Mouse (Mus musculus): ENCODE measurements around the gene Hoxa11.

Gene Hoxa11

DNA sequence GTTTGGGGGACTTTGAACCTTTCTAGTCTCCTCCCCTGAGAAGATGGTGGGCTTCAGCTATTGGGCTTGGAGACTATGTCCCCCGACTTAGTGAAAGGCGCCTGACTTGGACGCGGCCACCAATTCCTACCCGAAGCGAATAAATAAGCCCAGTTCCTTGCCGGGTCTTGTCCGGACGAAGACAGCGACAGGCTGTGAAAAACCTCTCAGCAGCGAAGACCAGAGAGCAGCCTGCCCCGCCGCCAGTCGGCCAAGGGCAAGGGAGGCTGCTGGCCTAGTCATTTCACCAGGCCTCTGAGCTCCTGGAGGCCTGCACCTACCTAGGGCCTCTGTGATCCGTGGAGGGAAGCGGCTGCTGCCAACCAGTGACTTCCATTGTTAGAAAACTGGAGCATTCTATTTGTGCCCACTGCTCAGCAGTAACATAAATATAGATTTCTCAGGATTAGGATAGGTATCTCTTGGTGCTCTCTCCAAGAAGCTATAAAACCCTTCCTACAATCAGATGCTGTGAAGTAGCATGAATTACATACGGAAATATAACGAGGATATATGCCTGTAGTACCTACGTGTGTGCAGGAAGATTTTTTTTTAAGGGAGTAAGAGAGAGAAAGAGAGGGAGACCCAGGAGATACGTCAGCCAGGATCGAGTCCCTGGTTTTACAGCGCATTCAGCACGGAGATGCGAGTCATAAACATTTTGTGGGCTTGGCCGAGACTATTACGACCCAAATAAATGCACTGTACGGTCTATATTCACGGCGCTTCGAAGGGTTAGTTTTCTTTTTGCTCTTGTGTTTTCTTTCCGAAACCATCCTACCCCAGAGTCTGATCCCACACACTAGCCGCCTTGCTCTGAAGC is 25.4 kb downstream of the Hoxa11 start:
- peak; percentile 28 for DNase-seq (ENCODE audit: low read depth)

DNA sequence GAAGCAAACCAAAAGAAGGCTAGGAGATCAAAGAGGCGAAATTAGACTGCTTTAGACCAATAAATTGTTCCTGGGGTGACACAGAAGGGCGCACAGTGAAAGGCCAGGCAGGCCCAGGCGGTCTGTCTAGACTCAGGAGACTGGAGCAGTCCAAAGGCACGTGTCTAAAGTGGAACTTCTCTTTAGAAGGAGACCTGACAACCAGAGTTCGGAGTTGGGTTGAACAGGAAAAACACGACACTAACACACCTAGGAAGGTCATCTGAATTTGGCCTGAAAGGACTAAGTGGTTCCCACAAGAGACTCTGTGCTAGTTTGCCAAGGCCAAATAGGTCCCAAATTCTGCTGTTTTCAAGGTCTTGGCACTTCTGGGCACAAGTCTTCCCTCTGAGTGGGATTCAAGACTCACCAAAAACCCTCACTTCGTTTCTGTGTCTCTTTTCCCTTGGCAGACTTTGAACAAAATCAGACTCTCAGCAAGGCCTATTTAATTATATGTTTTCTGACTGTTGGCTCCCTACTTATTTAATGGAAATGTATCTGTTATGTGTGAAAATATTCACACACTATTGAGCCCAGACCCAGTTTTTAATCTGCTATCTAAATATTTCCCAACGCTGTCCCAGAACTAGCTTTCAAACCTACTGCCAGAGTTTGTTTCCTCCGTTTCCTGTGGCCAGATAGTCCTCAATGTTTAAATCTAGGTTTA is 26.2 kb downstream of the Hoxa11 start:
- DNase-seq (ENCODE audit: low read depth): peak; percentile 20

DNA sequence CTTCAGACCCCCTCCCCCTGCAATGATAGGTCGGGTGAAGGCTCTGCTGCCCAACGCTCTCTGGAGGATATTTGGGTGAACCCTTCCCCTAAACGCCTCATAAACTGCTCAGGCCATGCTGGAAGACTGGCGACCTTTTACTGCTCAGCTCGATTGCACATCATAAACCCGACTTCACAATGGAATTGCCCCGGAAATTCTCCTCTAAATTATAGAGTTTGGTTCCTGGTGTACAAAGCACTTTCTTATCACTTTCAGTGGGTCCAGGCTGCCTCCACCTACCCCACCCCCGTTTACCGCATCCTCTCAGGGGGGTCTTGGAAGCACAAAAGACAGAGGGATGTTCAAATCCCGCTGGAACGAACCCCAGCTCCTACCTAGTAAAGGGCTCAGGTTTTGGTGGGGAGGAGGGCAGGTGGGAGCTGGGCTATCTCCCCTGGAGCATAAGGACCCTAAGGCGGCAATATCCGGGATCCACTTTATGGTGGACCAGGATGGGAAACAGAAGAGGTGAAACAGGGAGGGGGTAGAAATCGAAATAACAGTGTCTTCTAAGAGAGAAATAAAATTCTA is 26.9 kb downstream of the Hoxa11 start:
- DNase-seq (ENCODE audit: low read depth): peak; percentile 8

DNA sequence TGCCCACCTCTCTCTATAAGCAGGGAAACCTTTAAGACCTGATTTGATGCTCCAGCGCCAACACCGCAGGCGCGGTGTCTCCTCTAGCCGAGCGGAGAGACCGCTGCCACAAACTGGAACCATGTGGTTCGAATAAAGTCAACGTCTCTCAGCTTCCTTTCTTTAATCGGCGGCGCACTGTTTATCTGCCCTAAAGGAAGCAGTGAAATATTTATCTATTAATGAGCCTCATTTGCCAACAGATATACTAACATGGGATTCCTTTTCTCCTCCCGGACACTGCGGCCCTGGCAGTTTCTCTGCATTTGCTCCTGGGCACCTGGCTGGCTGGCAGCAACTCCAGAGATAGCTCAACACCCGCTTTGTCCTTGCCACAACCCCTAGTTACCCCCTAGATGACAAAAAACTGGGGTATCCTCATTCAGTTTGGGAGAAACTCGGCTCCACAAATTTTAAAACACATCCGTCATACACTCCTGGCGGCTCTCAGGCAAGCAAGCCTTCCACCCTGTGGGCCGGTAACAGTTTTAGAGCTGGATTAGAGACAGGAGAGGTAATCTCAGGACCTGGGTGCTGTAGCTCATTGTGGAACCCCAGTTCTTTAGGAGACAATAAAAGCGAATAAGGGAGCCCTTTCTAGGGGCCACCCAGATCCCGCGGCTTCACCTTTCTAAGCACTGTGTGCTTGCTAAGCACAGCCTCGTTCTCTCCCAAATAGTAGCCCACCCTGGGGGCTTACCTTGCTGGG is 27.5 kb downstream of the Hoxa11 start:
- peak; percentile 17 for DNase-seq (ENCODE audit: low read depth)

DNA sequence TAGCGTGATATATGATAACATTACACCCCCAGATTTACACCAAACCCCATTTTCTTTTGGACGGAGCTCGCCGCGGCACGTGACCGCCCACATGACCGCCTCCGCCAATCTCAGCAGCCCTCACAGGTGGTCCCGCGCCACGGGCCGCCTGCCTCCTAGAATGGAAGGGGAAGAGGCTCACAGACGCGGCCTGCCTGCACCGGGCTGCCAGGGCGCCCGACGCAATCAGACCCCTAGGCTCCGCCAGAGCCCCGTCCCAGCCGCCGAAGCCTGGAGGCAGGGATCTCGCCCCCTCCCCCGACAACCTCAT is 28.2 kb downstream of the Hoxa11 start:
- DNase-seq (ENCODE audit: low read depth): peak; percentile 56

DNA sequence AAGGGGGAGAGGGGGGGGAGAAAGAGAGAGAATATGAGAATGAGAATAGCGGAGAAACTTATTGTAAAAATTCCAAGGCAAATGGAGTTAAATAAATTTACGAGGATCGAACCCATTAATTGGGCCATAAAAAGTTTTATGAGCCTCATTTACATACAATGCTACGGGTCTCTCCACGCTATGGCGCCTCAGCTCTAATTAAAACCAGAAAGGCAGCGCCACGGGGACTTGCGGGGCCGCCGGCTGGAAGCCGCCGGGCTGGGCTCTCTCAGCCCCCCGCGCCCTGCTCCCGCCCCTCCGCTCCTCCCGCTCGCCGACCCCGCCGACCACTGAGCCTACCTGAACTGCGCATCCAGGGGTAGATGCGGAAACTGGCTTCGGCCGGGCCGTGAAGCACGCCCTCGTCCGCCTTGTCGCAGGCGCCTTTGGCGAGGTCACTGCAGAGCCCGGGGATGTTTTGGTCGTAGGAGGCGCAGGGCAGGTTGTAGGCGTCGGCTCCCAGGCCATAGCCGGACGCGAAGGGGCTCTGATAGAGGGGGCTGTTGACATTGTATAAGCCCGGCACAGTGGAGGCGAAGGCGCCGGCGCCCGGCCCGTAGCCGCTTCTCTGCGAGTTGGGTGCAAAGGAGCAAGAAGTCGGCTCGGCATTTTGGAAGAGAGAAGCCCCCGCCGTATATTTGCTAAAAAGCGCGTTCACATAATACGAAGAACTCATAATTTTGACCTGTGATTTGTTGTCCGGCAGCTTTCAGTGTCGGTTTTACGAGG is 28.7 kb downstream of the Hoxa11 start:
- no peak for DNase-seq (ENCODE audit: low read depth)

DNA sequence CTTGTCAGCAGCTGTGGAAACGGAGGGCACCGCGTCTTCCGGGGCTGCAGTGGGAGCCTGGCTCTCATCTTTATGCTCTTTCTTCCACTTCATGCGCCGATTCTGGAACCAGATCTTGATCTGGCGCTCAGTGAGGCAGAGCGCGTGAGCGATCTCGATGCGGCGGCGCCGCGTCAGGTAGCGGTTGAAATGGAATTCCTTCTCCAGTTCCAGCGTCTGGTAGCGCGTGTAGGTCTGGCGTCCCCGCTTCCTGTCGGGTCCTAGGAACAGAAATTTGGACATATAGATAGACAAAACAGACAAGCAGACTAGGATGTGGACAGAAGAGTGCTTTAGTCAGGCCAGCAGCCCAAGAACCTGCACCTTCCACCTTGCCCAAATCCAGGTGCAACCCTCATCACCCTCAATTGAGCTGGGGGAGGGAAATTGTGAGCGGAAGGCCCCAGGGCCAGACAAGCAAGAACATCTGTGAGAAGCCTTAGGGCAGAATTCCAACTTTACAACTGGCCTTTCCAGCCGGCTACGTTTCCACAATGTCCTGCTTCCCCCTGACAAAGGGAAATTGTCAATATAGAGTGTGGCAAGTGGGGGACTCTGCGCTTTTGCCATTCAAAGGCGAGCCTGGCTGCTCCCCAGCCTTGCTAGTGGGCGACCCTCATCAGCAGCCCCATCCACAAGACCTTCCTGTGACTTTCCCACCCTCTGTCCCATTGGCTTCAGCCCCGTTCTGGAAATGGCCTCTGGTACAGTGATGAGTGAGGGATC is 29.7 kb downstream of the Hoxa11 start:
- DNase-seq (ENCODE audit: low read depth): peak; percentile 15

DNA sequence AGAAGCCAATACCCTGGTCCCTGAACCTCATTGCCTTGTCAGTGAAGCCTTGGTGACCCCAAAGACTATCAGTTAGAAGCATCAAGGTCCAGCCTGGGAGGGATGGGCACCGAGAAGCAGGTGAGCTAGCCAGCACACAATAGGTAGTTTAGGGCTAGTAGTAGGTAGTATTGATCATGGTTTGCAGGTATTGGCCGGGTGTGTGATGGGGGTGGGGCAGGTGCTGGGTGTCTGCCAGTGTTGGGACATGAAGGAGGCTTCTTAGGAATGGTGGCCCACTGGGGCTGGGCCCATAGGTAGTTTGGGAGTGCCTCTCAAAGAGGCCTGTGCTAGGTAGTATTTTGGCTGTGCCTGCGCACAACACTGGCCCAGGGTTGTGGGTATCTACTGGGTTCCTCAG is 30.5 kb downstream of the Hoxa11 start:
- DNase-seq (ENCODE audit: low read depth): peak; percentile 6

DNA sequence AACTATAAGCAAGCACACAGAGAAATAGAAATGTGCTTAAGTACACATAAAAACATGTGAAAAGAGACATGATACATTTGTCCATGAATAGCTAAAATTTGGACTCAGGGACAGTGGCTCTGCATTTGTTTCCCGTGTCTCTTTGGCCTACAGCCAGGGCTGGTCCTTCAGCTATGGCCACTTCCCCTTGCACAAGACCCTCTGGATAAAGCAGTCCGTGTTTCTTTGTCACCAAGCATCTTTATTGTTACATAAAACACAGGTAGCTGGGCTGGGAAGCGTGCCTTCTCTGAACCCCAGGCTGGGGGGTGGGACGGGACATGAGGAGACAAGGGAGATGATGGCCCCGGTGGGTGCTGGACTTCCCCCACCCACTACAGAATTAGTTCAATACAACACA is 31.3 kb downstream of the Hoxa11 start:
- DNase-seq (ENCODE audit: low read depth): no peak

DNA sequence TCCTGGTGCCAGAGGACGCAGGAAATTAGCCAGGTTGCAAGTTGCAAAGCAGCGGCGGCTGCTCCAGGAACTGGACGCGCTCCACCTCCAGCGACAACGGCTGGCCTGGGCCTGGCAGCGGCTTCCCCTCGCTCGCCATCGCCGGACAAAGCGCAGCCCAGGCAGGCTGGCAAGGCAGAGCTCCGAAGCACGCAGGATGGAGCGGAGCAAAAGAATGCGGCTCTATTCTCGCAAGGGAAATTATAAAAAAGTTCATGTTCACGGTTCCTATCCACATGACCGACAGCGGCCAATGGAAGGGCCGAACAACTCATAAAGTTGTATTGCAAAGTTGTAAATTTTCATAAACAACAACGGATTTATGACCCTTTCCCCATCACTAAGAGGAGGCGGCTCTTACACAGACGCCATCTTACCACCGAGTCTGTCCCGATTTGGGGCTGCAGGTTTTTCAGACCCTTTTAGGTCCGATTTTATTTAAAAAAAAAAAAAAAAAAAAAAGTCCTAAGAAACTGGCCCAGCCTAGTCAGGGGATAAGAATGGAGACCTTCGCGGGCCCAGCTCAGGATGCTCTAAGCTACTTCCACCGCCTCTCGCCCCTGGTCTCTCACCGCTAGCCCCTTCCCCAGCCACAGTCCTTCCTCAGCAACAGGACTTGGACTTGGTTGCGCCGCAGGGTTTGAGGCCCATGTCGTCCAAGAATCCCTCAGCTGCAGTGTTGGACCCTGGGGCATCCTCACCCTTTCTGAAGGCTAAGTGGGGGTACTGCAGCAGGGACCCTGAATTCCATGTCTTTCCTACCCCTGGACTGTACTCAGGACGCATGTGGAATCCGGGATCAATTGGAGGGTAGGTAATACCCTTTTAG is 32.3 kb downstream of the Hoxa11 start, which contains the start of the genes Hoxa3 and Gm28308:
TSS of gene Hoxa3 (minus strand) at position 218 of the 868 bp plus-strand sequence.
TSS of gene Gm28308 (minus strand) at position 221 of the 868 bp plus-strand sequence.
- no peak for DNase-seq (ENCODE audit: low read depth)

DNA sequence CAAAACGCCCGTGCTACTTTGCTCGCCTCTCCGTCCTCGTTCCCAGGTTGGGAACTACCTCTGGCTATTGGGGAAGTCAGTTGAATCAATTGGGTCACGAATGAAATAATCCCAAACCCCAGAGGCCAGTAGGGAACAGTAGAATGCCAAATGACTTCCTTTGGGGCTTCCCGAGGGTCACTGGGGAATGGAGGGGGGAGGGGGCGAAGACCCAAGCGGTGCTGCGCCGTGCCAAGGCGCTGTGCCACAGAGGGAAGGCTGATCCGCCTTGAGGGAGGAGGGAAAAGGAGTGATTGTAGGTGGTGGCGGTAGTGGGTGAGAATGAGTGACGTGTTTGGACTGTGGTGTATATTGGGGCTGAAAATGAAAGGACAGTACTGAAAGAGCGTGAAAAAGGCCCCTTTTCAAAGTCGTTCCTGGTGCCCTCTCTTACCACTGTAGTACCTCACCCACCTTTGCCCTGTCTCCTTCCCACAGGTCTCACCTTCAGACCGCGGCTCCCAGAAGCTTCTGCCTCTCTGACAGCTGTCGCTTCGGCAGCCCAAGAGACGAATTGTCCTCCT is 33.0 kb downstream of the Hoxa11 start:
- peak; percentile 55 for DNase-seq (ENCODE audit: low read depth)

DNA sequence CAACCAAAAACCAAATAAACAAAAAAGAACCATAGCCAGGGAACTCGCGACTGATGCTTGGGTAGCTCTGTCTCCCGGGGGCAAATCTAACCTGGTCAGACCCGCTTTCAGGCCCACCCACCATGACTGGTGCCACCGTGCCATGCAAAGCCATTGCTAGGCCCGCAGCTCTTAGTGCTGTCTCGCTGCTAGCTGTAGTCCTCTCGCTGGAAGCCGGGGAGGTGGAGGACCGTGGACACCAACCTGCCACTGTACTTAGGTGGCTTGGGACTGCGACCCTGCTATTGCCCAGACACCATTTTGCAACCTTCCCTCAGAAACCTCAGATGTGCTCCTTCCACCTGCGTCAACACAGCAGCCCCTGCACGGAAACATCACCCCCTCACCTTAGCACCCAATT is 33.6 kb downstream of the Hoxa11 start:
- DNase-seq (ENCODE audit: low read depth): peak; percentile 35

DNA sequence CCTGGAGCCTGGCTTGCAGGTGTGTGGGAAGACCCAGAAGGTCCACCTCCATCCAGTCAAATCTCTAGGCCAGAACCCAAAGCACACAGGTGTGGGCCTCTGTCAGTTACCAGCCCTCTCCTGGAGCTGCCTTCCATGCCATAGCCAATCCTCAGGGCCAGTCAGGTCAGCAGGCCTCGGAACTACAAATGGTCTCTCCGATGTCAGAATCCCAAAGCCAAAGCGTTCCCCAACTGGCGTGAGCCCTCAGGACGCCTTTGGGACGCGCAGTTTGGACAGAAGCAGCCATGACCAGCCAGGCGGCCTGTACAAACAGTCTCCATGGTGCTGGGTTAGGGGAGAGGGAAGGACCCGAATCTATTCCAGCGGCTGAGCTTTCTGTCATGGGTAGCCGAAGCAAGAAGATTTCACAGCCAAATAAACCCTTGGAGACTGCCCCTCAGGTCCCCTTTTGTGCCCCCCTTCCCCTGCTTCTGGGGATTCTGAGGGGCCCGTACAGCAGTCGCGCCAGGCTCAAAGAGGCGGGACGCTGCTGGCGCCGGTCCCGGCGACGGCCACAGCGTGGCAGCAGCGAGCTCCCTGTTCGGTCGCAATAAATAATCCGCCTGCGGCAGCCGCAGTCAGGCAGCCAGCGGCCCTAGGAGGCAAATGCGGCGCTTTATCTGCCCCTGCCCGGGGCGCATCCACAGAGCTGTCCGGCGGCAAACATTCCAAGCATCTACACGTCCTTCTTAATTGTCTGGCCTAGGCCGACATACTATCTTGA is 34.3 kb downstream of the Hoxa11 start:
- peak; percentile 75 for DNase-seq (ENCODE audit: low read depth)

DNA sequence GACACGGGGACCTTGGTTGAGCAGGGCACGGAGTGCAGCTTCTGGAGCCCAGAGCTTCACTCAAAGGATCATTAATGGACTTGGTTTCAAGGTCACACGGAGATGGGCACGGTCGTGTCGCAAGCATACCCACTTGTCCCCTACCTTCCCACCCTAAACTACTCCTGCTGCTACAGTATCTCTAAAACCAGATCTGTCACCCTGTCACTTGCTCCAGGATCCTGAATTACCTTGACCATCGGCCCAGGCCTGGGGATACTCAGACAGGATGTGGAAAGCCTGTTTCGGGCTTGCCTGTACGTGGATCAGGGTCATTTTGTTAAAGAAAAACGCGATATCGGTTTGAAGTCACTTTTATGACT is 35.9 kb downstream of the Hoxa11 start:
- no peak for DNase-seq (ENCODE audit: low read depth)

DNA sequence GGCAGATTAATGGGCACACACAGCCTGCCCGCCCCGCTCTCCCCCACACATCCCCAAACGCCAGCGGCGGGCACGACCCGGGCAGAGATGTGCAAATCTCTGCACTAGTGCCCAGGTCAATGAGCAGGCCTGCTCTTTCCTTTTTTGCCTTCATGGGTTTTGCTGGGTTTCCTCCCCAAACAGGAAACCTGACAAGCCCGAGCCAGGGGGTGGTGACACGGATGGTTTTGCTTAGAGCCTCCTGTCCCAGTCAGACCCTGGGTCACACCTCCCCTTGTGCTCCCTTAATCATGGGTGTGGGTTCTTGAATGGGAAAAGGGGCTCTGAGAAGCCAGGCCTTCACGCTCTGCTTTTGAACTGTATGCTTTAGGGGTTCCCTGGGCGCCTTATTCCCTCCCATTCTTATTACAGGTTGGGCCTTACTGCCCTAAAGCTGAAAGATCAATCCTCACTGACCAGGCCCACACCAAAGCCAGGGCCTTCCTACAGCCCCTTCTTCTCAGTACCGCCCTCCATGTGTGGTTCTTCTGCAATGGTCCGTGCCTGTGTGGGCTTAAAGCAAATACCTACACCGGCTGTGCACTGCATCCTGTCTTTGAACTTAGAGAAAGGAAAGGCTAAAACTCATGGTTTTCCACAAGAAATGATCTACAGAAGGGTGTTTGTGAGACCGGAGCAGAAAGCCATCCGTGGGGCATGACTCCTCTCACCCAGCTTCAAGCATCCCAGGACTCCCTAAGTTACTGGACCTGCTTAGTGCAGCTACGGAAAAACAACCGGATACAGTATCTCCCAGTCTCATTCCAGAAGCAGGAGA is 36.5 kb downstream of the Hoxa11 start:
- peak; percentile 10 for DNase-seq (ENCODE audit: low read depth)

DNA sequence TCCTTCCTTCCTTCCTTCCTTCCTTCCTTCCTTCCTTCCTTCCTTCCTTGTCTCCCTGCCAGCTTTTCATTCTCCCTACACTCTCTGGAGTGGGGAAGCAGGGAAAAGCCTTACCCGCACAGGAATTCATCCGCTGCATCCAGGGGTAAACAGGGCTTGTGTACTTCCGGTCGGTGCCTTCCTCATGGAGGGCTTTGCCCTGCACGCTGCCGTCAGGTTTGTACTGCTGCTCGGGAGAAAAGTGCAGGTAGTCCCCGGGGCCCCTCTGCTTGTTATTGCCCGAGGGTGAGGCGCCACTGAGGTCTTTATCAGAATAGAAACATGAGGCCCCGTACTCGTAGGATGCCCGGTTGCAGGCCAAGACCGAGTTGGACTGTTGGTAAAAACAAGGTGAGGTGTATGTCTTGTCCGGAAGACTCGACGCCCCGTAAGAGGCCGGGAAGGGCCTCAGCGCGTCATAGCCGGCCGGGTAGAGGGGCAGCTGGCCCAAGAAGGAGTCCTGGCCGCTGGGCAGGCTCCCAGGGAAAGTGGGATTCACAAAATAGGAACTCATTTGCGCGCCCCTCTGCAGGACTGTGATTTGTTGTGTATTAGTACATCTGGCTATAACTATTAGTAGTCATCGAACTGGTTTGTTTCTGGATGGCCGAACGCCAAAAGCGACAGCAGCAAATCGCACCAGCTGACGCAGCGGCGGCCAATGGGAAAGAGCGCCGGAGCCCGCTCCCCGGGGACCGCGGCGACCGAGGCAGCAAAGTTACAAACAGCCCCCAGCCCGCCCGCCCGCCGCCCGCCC is 37.3 kb downstream of the Hoxa11 start, which contains the start of gene Hoxa6:
TSS of gene Hoxa6 (minus strand) at position 651 of the 796 bp plus-strand sequence.
- DNase-seq (ENCODE audit: low read depth): no peak

DNA sequence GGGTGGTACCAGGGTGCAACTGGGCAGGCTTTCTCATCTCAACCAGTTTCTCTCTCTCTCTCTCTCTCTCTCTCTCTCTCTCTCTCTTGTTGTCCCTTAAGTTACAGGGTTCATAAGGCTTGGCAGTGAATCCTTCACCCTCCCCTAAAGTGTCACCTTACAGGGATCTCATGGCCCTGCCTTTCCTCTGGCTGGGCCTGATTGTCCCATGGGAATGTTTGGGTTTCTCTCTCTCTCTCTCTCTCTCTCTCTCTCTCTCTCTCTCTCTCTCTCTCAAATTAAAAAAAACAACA is 38.0 kb downstream of the Hoxa11 start:
- DNase-seq (ENCODE audit: low read depth): no peak

All from induced T-regulatory cell, adult 2 months (primary cell).